Mouse (Mus musculus) heart, postnatal 36 days (tissue): Measurements from ENCODE around the gene Serpinf2. TPM values are rescaled to one million over a fixed set of nuclear protein-coding genes. Genes with fewer than 3 reads are reported as not detected.
"Not testable (repeated sequence)": the region's sequence is repeated elsewhere in the genome, so short reads cannot be mapped to it uniquely, and the experiment has no call there.

Source experiments
- DNase-seq, 2 experiments: peaks; one replicate each; pipeline ENCODE4 v3.0.0; 2021 to 2022
- intact Hi-C: fragments of 180-260 bp; cut with DNase I; formaldehyde crosslinking; loops from one replicate; pipeline ENCODE4 v1.15.1; 2025
- microRNA-seq, 2 experiments: library from miRNA; unstranded; fragments of <30 nt; microRNA quantifications; one replicate each; pipeline ENCODE4 v1.2.0; 2021; ENCODE audit warnings: borderline number of aligned reads in 2 of 2
- total RNA-seq, 2 experiments: library from RNA; stranded (reverse); gene quantifications; 2 replicates each; pipeline ENCODE4 v1.2.3; 2021

Serpinf2 gene
- total RNA-seq, 2 experiments from 2014 or later = not detected

GRCm38 (mm10) chr11:75403301-75404052 lies 35.9 kb downstream of the Serpinf2 start:
- intact Hi-C loops = loop anchor here (5.0 kb wide), 3 partner anchors 54 to 211 kb away; partner anchors contain the start of genes Dph1, Rilp, Rtn4rl1 and Scarf1
- peak in 1 of 2 experiments; percentile 35 for DNase-seq

DNA sequence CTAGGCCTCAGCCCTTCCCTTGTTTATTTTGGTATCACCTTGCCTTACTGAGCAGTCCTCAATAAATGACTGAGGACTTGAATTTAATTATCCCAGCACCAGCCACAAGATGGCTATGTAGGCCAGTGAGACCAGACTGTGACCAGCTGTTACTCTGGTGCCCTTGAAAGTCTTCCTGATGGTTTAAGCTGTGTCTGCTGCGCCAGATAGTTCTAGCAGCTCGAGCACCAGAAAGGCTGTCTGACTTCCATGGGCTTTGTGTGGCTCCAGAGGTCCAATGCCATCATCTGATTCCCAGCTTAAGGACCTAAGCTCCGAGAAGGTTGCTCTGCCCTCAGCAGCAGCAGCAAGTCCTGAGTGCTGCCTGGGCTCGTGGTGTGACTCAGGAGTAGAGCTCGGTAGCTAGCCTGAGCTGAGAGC lies 37.1 kb downstream of the Serpinf2 start:
- intact Hi-C loops = loop anchor here (5.0 kb wide), 3 partner anchors 55 to 210 kb away; partner anchors contain the start of genes Dph1, Rilp, Rtn4rl1 and Scarf1
- peak in 1 of 2 experiments; percentile 46 for DNase-seq

GRCm38 (mm10) chr11:75400099-75400498 lies 39.3 kb downstream of the Serpinf2 start:
- DNase-seq = no peak
- intact Hi-C loops = loop anchor here (2.0 to 5.0 kb wide), 4 partner anchors 57 to 208 kb away; partner anchors contain the start of genes Dph1, Rilp, Rtn4rl1 and Scarf1

GRCm38 (mm10) chr11:75399411-75399841 lies 40.0 kb downstream of the Serpinf2 start:
- intact Hi-C loops = no loop called here
- DNase-seq = no peak

DNA sequence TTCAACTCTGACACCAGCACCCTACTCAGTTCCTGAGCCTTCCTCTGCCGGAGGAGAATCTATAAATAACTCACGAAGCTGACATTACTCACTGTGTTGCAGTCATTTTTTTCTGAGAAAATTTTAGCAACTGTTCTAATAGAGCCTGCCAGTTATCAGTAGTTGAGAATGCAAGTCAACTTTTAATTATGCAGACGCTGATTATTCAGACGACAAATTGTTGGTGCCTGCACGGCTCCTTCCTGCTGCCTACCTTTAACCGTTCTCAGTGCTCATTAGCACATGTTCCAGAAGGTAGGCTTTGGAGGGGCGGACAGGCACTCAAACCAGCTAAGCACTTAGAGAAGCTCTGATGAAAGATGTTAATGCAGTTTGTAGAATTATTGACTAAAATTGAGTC lies 41.9 kb downstream of the Serpinf2 start:
- intact Hi-C loops = no loop called here
- no peak for DNase-seq

DNA sequence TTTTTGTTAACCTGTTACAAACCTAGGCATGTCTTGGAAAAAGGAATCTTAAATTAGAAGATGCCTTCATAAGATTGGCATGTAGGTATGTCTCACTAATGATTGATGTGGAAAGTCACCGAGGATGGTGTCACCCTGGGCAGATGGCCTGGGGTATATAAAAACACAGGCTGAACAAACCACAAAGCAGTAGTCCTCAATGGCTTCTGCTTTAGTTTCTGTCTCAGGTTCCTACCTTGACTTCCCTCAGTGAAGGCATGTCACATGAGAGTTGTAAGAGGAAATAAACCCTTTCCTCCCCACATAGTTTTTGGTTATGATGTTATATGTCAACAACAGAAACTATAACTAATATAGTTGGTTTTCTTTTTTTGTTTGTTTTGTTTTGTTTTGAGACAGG lies 43.8 kb downstream of the Serpinf2 start:
- intact Hi-C loops = no loop called here
- no peak for DNase-seq

- DNase-seq, intact Hi-C loops: not testable (repeated sequence)
These were observed 55.9 kb downstream of the Serpinf2 start for GRCm38 (mm10) chr11:75383529-75383928.

Small RNA genes within 50 kb of the gene (microRNA-seq; reads per million reads assigned to microRNA genes)
- gene Mir22 = 22,178 to 32,912 reads per million in 2 experiments

Other genes starting within 250 kb of the Serpinf2 start
- 1 to 10 TPM; 9.0 to 9.7 TPM for gene Dph1, start 248.3 kb downstream of the Serpinf2 start, total RNA-seq
- gene Rtn4rl1, start 245.8 kb downstream of the Serpinf2 start, total RNA-seq = 10 to 100 TPM in 1 of 2 experiments, 1 to 10 TPM in 1; 6.0 to 10.0 TPM
- 10 to 100 TPM; 55.1 to 63.8 TPM for gene Rpa1, start 91.3 kb downstream of the Serpinf2 start, total RNA-seq
- 1 to 10 TPM; 4.4 to 7.5 TPM for gene Smyd4, start 91.2 kb downstream of the Serpinf2 start, total RNA-seq
- gene Serpinf1, start 16.9 kb downstream of the Serpinf2 start, total RNA-seq = 10 to 100 TPM; 25.4 to 26.1 TPM
- gene Wdr81, start 15.1 kb upstream of the Serpinf2 start, total RNA-seq = 10 to 100 TPM in 1 of 2 experiments, 1 to 10 TPM in 1; 8.7 to 10.4 TPM
- 1 to 10 TPM; 5.4 to 7.1 TPM for gene Tlcd2, start 22.1 kb upstream of the Serpinf2 start, total RNA-seq
- 10 to 100 TPM; 82.9 to 92.8 TPM for gene Prpf8, start 47.2 kb upstream of the Serpinf2 start, total RNA-seq
- gene Rilp, start 70.5 kb upstream of the Serpinf2 start, total RNA-seq = 10 to 100 TPM; 51.4 to 52.3 TPM
- 10 to 100 TPM in 1 of 2 experiments, 1 to 10 TPM in 1; 9.1 to 10.3 TPM for gene Scarf1, start 73.9 kb upstream of the Serpinf2 start, total RNA-seq
- 10 to 100 TPM; 17.7 to 22.2 TPM for gene Slc43a2, start 92.1 kb upstream of the Serpinf2 start, total RNA-seq
- 100 to 1,000 TPM; 103 to 112 TPM for gene Pitpna, start 148.5 kb upstream of the Serpinf2 start, total RNA-seq
- gene Inpp5k, start 191.4 kb upstream of the Serpinf2 start, total RNA-seq = 10 to 100 TPM; 32.7 to 33.5 TPM
- 100 to 1,000 TPM; 110 to 122 TPM for gene Myo1c, start 210.9 kb upstream of the Serpinf2 start, total RNA-seq
- gene Crk, start 239.7 kb upstream of the Serpinf2 start, total RNA-seq = 10 to 100 TPM; 78.4 to 84.2 TPM